Mouse (Mus musculus) frontal cortex, adult 2 months (tissue): ENCODE data around the gene Tent5b. TPM values are rescaled to one million over a fixed set of nuclear protein-coding genes. Genes with fewer than 3 reads are reported as not detected.

Source experiments
- DNase-seq, 2 experiments: peaks; one replicate each; pipeline ENCODE4 v3.0.0; 2022; ENCODE audit warnings: low spot score in 1 of 2; ENCODE audit errors: extremely low spot score in 1 of 2
- polyA plus RNA-seq: library from polyadenylated mRNA; depleted of rRNA; stranded (reverse); fragments of >200 nt; gene quantifications from 2 replicates; pipeline ENCODE4 v1.2.3, GENCODE M21; 2012

Gene Tent5b
- polyA plus RNA-seq, 1 experiment = 0.08 TPM

DNA sequence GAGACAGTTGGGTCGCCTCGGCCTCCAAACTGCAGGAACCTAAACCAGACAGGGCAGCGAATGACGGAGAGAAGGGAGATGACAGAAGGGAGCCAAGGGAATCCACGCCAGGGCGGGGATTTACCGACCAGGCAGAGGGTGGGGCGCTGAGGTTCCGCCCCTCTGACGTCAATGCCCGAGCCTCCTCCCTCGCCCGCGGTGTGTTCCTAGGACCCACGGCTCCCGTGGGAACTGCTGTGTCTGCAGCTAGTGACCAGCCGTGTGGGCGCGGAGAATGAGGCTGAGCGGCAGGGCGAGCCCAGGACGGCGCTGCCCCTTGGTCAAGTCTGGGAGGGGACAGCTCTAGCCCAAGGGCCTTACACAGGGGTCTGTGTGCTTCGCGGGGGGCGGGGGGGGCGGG is 11.9 kb upstream of the Tent5b start:
- DNase-seq = peak in 1 of 2 experiments; percentile 77

DNA sequence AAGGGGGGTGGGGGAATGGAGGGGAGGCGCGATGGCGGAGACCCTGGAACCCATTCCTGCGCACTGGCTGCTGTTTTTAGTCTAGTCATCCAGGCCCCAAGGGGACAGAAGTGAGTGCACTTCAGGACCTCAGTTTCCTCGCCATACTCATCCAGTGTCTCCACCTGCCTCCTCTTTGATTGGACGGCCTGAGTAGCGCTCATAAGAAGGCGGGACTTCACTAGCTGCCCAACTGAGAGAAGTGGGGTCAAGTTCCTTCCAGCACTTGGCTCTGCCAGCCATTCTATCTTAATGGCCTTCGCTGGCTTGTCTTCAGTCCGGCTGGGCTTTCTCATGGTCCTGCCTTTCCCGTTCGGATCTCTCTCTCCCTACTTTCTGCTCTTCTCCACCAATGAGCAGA is 10.8 kb upstream of the Tent5b start:
- DNase-seq = no peak

DNA sequence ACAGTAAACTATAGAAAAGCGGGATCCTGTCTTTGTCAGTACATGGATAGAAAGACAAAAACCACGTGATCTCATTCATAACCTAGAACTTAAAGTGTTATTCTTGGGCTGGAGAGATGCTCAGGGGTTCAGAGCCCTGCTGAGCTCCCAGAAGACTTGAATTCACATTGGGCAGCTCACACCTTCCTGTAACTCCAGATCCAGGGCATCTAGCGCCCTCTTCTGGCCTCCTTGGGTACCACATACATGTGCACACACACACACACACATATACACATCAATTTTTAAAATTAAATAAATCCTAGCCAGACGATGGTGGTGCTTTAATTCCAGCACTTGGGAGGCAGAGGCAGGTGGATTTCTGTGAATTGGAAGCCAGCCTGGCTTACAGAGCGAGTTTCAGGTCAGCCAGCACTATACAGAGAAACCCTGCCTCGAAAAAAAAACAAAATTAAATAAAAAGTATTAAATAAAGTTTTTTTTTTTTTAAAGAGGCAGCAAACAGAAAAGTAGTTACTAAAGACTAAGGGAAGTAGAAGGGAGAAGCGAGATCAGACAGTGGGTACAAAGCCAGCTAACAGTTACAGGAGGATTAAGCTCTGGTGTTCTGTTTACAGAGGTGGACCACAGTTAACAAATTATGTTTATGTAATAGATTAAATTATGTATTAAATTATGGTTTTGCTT is 8.7 kb upstream of the Tent5b start:
- DNase-seq = no peak

DNA sequence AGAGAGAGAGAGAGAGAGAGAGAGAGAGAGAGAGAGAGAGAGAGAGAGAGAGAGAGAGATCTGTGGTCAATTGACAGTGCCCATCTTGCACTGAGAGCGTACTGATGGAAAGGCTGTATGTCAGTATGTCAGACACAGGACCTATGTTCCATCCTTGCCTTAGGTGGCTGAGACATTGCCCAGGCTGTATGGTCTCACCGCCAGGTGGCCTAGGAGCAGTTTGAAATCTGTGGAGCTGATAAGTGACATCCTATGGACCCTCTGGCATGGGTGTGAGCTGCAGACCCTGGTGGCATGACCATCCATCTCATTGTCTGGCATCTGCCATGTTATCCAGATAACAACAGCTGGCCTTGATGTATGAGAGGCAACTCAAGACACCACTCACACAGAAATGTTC is 6.1 kb upstream of the Tent5b start:
- no peak for DNase-seq

DNA sequence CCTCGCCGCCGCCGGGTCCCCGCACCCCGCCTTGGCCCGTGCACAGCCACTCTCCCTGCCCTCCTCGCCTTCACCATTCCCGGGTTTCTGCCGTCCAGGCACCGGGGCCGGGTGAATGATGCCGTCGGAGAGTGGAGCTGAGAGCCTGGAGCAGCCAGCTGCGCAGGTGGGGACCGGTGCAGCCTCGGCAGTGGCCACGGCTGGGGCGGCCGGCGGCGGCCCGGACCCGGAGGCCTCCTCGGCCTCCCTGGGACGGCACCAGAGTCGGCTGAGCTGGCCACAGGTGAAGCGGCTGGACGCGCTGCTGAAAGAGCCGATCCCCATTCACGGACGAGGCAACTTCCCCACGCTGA is 229 bp downstream of the Tent5b start:
- DNase-seq = no peak

DNA sequence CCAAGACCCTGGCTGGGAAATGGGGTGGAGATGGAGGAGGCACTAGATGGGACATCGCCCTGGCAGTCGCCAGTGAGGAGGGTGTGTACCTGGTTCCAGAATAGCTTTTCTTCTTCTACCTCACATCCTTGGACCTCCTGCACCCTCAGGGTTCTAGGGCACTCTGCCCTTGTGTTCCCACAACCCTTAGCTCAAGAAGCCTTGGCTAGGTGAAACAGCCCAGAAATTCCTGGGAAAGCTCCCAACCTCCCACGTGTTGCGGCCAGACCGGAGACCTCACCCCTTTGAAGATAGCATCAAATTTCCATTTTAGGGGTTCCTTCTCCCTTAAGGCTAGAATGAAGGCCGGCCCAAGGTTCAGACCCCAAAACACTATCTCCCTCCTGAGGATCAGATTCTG is 822 bp downstream of the Tent5b start:
- no peak for DNase-seq

DNA sequence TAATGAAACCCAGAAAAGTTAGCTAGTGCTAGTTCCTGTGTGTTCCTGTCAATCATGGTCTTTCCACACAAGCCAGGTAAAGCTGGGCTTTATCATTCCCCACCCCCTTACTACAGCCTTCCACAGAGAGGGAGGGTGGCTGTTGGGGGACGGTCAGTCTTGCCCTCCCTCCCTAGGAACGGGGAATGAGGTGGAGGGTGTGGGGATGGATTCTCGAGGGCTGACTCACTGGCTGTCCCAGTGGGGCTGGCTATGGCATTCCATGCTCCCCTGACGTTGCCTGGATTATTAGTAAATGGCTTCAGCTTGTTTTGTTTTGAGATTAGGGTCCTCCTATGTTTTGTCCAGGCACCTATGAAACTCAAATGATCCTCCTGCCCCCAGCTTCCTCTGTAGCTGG is 1.6 kb downstream of the Tent5b start:
- DNase-seq = no peak

DNA sequence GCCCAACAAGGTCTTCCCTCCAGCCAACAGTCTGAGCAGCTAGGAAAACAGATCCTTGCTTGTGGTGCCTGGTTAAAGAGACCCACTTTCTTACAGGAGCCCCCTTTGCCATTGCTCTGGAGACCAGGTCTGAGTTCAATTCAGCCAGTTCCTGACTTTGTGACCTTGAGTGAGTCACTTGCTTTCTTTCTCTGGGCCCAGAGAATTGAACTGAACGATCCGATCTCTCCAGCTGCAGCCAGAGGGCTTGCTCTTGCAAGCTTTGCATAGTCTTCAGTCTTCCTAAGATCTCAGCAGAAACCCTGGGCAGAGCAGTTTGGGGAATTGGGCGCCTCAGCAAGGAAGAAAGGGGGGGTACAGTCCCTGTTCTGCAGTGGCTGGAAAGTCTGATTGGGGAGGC is 2.5 kb downstream of the Tent5b start:
- no peak for DNase-seq

DNA sequence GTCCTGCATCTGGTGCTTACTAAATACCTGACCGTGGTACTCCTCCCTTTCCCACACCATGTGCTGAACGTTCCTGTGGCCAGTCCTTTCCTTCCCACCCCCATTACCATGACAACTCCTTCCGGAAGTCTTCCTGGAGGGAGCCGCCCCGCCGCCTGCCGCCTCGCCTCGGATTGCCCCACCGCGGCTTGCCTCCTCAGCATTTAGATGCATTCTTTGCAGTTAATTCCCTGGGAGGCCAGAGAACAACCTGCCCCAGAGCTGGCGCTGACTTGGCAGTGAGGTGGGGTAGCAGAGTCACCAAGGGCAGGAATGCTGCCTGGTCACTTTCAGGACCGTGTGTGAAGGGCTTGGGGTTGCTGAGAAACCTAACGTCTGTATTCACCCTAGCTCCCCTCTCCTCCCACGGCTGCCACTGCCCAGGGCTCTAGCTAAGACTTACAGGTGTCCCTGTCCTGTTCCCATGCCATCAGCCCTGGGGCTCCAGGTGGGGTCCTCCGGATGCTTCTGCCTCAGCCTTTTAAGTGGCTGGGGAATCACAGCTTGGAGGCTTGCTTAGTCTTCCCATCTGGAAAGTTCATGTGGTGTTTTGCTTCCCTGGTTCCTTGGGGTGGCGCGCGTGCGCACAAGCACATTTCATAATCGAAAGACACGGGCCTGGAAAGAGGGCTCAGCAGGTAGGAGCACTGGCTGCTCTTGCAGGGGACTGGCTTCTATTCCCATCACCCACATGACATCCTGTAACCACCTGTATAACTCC is 4.5 kb downstream of the Tent5b start:
- peak in 1 of 2 experiments; percentile 49 for DNase-seq

DNA sequence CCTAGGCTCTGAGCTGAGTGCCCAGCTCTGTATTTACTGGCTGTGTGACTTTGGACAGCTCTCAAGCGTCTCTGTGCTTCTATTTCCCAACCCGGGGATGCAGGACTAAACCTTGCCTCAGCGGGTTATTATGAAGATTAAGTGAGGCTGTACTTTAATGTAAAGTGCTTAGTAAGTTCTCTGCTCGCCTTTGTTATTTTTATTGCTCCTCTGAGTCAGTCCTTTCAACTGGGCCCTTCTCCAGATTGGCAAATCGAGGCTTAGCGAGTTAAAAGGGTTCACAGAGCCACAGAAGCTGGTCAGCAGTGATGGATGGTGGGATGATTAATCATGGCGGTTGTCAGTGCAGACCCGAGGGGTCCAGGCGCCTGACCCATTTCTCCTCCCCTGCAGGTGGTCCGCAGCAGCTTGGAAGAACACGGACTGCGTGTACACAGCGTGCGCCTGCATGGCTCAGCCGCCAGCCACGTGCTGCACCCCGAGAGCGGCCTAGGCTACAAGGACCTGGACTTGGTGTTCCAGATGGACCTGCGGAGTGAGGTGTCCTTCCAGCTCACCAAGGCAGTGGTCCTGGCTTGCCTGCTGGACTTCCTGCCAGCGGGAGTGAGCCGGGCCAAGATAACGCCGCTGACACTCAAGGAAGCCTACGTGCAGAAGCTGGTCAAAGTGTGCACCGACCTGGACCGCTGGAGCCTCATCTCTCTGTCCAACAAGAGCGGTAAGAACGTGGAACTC is 5.9 kb downstream of the Tent5b start:
- DNase-seq = no peak

DNA sequence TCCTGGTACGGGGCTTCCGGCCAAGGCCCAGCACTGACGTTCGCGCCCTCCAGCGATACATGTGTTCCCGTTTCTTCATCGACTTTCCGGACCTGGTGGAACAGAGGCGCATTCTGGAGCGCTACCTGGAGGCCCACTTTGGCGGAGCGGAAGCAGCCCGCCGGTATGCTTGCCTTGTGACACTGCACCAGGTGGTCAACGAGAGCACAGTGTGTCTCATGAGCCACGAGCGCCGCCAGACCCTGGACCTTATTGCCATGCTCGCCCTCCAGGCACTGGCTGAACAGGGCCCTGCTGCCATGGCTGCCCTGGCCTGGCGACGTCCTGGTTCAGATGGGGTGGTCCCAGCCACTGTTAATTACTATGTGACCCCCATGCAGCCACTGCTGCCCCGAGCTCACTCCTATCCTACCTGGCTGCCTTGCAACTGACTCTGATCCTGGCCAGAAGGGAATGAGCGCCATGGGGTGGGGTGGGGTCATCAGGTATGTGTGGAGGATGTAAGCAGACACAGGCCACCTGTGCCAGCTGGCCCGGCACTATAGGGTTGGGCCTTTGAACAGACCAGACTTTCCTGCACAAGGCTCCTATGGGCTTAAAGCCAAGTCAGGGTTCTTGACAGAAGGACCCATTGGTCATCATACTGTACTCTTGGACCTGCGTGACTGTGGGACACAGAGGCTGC is 6.9 kb downstream of the Tent5b start:
- no peak for DNase-seq

DNA sequence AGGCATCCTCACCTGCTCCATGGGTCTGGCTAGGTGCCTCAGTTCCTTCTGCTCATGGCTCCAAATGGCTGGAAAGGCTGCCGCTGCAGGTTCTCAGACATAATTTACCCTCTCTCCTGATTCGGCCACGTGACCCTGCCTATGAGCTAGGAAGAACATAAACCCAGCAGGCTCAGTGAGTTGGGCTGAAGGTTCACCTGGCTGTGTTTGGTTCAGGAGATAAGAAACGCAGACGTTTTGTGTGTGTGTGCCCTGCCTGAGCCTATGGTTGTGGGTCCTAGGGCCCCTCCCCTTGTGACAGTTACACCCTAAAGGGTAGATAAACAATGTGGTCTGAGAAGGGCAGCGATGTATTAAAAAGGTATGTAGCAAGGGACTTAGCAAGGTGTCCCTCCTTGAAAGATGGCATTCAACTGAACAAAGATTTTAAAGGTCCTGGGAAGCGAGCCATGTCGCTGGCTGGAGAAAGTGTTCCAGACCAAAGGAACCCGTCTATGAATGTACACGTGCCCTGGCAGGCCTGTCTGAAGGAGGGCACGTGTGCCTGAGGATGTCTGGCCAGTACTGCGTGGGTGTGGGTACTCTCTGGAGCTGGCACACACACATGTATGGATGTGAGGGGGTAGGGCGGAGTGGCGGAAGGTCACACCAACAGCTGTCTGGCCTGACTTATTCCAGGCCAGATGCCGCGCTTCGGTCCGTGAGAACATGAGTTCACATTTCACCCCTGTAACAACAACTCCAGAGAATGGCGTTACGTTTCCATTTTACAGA is 8.9 kb downstream of the Tent5b start:
- no peak for DNase-seq

DNA sequence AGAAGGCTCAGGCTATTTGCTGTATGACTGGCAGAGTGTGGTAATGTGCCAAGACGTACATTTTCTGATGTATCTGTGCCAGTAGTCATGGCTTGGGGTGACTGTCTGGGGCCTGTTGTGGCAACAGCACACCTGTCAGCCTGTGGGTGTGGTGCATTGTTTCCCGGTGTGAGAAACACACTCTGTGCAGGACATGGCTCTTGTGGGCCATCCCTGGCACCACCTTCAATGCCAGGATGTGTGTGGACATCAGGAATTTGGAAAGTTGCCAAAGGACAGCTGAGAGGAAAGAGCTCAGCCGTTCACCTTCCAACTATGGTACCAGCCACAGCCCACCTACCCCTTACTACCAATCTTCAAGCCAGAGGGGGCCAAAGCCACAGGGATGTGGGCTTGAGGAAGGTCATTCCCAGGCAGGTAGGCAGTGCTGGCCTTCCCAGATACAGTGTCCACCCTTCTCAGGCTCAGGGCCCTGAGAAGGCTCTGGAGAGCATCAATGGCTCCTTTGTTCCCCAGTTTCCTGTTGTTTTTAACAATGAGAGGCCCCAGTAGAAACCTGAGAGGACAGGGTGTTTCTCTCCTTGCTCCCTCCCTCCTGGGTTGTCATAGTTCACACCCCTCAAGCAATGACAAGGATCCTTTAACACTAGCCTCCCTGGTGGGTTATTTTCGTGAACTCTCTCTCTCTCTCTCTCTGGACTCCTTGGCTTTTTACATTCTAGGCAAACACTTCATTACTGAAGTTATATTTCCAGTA is 9.7 kb downstream of the Tent5b start:
- DNase-seq = no peak

DNA sequence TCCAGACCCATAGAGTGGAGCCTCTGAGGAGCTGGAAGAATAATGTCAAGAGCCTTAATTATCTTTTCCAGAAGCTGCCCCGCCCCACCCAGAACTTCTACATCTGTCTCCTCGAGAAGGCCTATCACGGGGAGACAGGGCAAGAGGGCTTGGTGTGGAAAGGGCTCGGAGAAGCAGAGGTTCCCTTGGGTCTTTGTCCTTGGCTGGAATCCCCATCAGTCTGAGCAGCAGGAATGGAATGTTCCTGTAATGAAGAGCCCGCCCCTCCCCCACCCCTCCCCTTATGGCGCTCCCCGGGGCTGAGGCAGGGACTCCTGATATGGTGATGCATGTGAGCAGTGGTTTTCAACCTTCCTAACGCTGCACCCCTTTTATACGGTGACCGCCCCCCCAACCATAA is 11.9 kb downstream of the Tent5b start:
- DNase-seq = no peak

DNA sequence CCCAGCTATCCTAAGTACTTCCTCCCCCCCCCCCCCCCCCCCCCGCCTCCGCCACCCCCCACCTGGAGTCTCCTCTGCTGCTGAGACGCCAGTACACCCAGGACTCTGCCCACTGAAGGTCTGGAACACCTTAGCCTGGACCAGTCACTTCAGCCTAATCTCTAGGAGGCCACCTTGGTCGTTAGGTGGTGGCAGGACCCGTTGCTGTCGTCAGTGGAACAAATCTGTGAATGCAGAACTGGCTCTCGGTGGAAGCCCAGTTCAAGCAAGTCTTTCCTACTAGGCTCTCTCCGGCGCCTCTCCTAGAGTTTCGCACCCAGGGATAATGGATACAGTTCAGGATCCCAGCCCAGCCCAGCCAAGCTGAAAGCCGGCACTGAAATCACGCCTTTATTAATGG is 14.0 kb downstream of the Tent5b start:
- DNase-seq = no peak

DNA sequence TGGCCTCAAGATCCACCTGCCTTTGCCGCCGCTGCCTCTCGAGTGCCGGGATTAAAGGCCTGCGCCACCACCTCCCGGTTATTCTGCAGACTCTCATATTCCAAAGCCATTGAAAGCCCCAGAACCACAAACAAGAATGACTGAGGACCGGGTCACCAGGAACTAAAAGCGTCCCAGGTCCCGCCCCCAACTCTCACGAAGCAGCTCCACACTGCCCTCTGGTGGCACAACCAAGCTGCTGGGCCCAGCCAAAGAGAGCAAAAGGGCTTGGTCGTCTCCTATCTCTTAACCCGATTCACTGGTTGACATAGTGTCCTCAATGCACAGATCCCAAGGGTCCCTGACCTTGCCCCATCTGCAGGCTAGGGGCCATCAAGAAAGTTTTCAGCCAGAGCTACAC is 14.5 kb downstream of the Tent5b start:
- peak in 1 of 2 experiments; percentile 90 for DNase-seq

DNA sequence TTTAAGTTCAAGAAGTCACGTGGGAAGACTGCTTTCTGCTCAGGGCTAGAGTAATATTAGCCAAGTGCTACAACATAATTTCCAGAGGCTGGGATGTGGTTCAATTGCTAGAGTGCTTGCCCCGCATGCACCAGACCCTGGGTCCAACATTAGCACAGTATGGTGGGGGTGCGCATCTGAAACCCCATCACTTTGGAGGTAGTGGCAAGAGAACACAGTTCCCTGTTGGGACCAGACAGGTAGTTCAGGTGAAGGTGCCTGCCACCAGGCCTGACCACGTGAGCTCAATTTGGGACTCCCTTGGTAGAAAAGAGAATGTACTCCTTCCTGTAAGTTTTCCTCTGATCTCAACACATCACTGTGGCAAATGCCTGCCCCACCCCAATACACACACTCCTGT is 14.9 kb downstream of the Tent5b start:
- DNase-seq = no peak

DNA sequence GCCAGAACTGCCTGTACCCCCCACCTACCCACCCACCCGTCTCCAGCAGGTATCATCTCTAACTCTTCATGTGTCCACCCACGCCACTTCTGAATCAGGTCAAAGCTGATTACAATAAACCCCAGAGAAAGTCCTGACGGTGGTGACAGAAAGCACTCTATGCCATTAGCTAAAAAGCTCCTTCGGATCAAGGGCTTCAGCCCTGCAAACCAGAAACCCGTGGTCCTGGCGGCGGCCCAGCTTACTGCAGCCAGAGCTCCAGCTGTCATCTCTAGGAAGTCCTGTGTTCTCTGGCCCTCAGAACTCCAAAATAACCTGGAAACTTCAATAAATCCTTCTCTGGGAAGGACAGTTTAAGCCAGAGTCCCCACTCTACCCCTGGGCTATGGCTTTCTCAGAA is 15.8 kb downstream of the Tent5b start:
- peak in 1 of 2 experiments; percentile 47 for DNase-seq

DNA sequence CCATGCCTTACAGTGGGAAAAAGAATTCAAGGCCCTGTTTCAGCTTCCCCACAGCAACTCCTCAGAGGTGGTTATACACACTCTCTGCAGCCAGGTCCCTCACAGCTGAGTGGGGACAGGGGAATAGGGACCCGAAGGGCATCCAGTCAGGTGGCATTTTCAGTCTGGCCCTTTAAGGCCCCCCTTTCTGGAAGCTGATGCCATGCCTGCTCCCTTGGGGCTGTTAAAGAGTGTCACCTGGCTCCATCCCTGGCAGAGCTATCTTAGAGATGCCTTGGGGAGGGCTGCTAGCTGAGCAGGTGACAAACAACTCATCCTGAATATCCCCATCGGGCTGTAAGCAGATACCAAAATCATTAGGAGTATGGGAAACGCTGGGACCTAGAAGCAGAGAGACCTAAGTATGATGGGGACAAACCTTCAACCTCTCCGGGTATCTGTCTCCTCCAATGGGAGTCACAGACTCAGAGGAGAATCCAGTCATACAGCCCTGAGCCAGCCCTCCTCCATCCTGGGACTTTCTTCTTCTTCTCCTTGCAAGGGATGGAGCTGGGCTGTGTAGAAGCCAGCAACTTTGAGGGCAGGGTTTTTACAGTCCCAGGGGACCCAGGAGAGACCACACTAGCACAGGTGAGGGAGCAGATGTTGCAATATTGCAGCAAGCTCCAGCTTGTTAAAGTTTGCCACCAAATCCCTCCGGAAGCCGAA is 17.0 kb downstream of the Tent5b start:
- DNase-seq = peak in 1 of 2 experiments; percentile 36
